8 mouse cellular contexts compared by ENCODE assay signal in genomic region chr7:44839171-44839490, GRCm38 (mm10). TPM values are rescaled to one million over a fixed set of nuclear protein-coding genes. Genes with fewer than 3 reads are reported as not detected.
DNase-seq lines count a peak whose midpoint lies in the region; ATAC-seq lines count a peak whose summit lies in the region.

No protein-coding gene starts in this region.

- no peaks in the 10 kb centered on the region for H3K9me3 ChIP-seq in heart, embryonic 13.5 days
- no peaks in the 10 kb centered on the region for H3K9me3 ChIP-seq in hindbrain, embryonic 13.5 days
- H3K9me3 ChIP-seq in midbrain, embryonic 11.5 days (ENCODE audit: control insufficient read depth, low read length), result no peaks in the 10 kb centered on the region

- H3K9ac ChIP-seq in heart, embryonic 13.5 days, result peak overlapping the region; percentile 77
- H3K9ac ChIP-seq in hindbrain, embryonic 13.5 days, result peak overlapping the region; percentile 69
- H3K9ac ChIP-seq in midbrain, embryonic 11.5 days (ENCODE audit: low read length), result peak overlapping the region; percentile 44; the same call in 1 of the 2 replicates

- H3K36me3 ChIP-seq in heart, embryonic 13.5 days, result peaks cover 39% of the 10 kb centered on the region
- peaks cover 39% of the 10 kb centered on the region for H3K36me3 ChIP-seq in hindbrain, embryonic 13.5 days
- peaks cover 7% of the 10 kb centered on the region for H3K36me3 ChIP-seq in midbrain, embryonic 11.5 days (ENCODE audit: control insufficient read depth, insufficient read depth, low read length)

- no peak for ATAC-seq in heart, embryonic 13.5 days (ENCODE audit: extremely low read depth, insufficient number of reproducible peaks, low FRiP score, low TSS enrichment)
- ATAC-seq in activated CD4-positive, CD25-positive, alpha-beta regulatory T cell, adult 4 months, result peak; percentile 34
- ATAC-seq in hindbrain, embryonic 13.5 days (ENCODE audit: low FRiP score), result no peak
- ATAC-seq in midbrain, embryonic 11.5 days (ENCODE audit: low FRiP score), result no peak
- ATAC-seq in cerebellum, adult (ENCODE audit: insufficient number of reproducible peaks, low FRiP score, low TSS enrichment), result no peak

- peak overlapping the region; percentile 47 for H3K4me3 ChIP-seq in heart, embryonic 13.5 days
- peak overlapping the region; percentile 36 for H3K4me3 ChIP-seq in hindbrain, embryonic 13.5 days
- peak overlapping the region; percentile 16; the same call in 1 of the 2 replicates for H3K4me3 ChIP-seq in midbrain, embryonic 11.5 days (ENCODE audit: low read depth, low read length)

- no peak for DNase-seq in heart, postnatal 25 days (ENCODE audit: low spot score)
- DNase-seq in midbrain, embryonic 11.5 days (ENCODE audit: low spot score, missing footprints), result peak; percentile 89
- no peak for DNase-seq in B cell, adult 2 months
- no peak for DNase-seq in thymus, postnatal 25 days

- H3K4me2 ChIP-seq in heart, embryonic 13.5 days, result peak overlapping the region; percentile 74
- peak overlapping the region; percentile 59 for H3K4me2 ChIP-seq in hindbrain, embryonic 13.5 days
- H3K4me2 ChIP-seq in midbrain, embryonic 11.5 days, result peak overlapping the region; percentile 47

- peaks cover 23% of the 10 kb centered on the region for H3K4me1 ChIP-seq in heart, embryonic 13.5 days
- peaks cover 19% of the 10 kb centered on the region for H3K4me1 ChIP-seq in hindbrain, embryonic 13.5 days (replicated peaks)
- H3K4me1 ChIP-seq in midbrain, embryonic 11.5 days (ENCODE audit: control insufficient read depth, insufficient read depth, low read length), result peaks cover 9% of the 10 kb centered on the region

- peaks cover 35% of the 10 kb centered on the region for H3K27me3 ChIP-seq in heart, embryonic 13.5 days (replicated peaks)
- peaks cover 46% of the 10 kb centered on the region for H3K27me3 ChIP-seq in hindbrain, embryonic 13.5 days
- H3K27me3 ChIP-seq in midbrain, embryonic 11.5 days (ENCODE audit: control insufficient read depth, insufficient read depth, low read length), result peaks cover 20% of the 10 kb centered on the region

- WGBS in heart, embryonic 13.5 days, result 32% methylated on average over 11 of the region's 11 CpGs
- 36% methylated on average over 11 of the region's 11 CpGs for WGBS in hindbrain, embryonic 13.5 days
- WGBS in midbrain, embryonic 11.5 days, result 30% methylated on average over 11 of the region's 11 CpGs

- H3K27ac ChIP-seq in heart, embryonic 13.5 days (replicated peaks), result no peak overlapping the region
- no peak overlapping the region for H3K27ac ChIP-seq in hindbrain, embryonic 13.5 days
- no peak overlapping the region for H3K27ac ChIP-seq in midbrain, embryonic 11.5 days (ENCODE audit: low read depth, low read length)

- intact Hi-C loops in heart, postnatal 25 days (cut with DNase I), result no loop called here

RNA-seq across cellular contexts. Expression of gene Akt1s1, which starts 9.7 kb away (rescaled TPM):
- polyA plus RNA-seq in heart, embryonic 13.5 days (2015; fragmentation: Nextera tagmentation; extraction: Ambion mirVana), result 96.5 and 101 TPM in 2 replicates
- total RNA-seq in heart, postnatal 25 days (2021), result 10 to 100 TPM; 61.8 to 75.9 TPM
- polyA plus RNA-seq in activated CD4-positive, CD25-positive, alpha-beta regulatory T cell, adult 4 months (2017; shearing (Covaris generic)), result 1 to 10 TPM; 3.0 to 4.7 TPM
- 86.8 and 93.7 TPM in 2 replicates for polyA plus RNA-seq in hindbrain, embryonic 13.5 days (2015; fragmentation: Nextera tagmentation; extraction: Ambion mirVana)
- polyA plus RNA-seq in midbrain, embryonic 11.5 days (2014; fragmentation: Nextera tagmentation; extraction: Ambion mirVana), result 31.8 and 34.3 TPM in 2 replicates

RNA-seq across cellular contexts. Expression of gene Tbc1d17, which starts 9.7 kb away (rescaled TPM):
- 56.1 and 57.0 TPM in 2 replicates for polyA plus RNA-seq in heart, embryonic 13.5 days (2015; fragmentation: Nextera tagmentation; extraction: Ambion mirVana)
- 10 to 100 TPM; 44.3 to 47.0 TPM for total RNA-seq in heart, postnatal 25 days (2021)
- 10 to 100 TPM; 41.0 to 63.7 TPM for polyA plus RNA-seq in activated CD4-positive, CD25-positive, alpha-beta regulatory T cell, adult 4 months (2017; shearing (Covaris generic))
- 108 and 112 TPM in 2 replicates for polyA plus RNA-seq in hindbrain, embryonic 13.5 days (2015; fragmentation: Nextera tagmentation; extraction: Ambion mirVana)
- 63.4 and 69.4 TPM in 2 replicates for polyA plus RNA-seq in midbrain, embryonic 11.5 days (2014; fragmentation: Nextera tagmentation; extraction: Ambion mirVana)

RNA-seq across cellular contexts. Expression of gene Pnkp, which starts 17.8 kb away (rescaled TPM):
- 24.0 and 24.3 TPM in 2 replicates for polyA plus RNA-seq in heart, embryonic 13.5 days (2015; fragmentation: Nextera tagmentation; extraction: Ambion mirVana)
- 10 to 100 TPM; 16.0 to 16.6 TPM for total RNA-seq in heart, postnatal 25 days (2021)
- polyA plus RNA-seq in activated CD4-positive, CD25-positive, alpha-beta regulatory T cell, adult 4 months (2017; shearing (Covaris generic)), result 10 to 100 TPM; 41.4 to 48.8 TPM
- polyA plus RNA-seq in hindbrain, embryonic 13.5 days (2015; fragmentation: Nextera tagmentation; extraction: Ambion mirVana), result 34.1 and 35.8 TPM in 2 replicates
- polyA plus RNA-seq in midbrain, embryonic 11.5 days (2014; fragmentation: Nextera tagmentation; extraction: Ambion mirVana), result 26.1 and 28.6 TPM in 2 replicates

RNA-seq across cellular contexts. Expression of gene Atf5, which starts 22.7 kb away (rescaled TPM):
- polyA plus RNA-seq in heart, embryonic 13.5 days (2015; fragmentation: Nextera tagmentation; extraction: Ambion mirVana), result 2.4 and 2.7 TPM in 2 replicates
- 10 to 100 TPM; 63.7 to 64.5 TPM for total RNA-seq in heart, postnatal 25 days (2021)
- polyA plus RNA-seq in activated CD4-positive, CD25-positive, alpha-beta regulatory T cell, adult 4 months (2017; shearing (Covaris generic)), result 1 to 10 TPM in 1 of 2 experiments, not detected in 1; 1.1 TPM
- polyA plus RNA-seq in hindbrain, embryonic 13.5 days (2015; fragmentation: Nextera tagmentation; extraction: Ambion mirVana), result 3.5 and 4.2 TPM in 2 replicates
- polyA plus RNA-seq in midbrain, embryonic 11.5 days (2014; fragmentation: Nextera tagmentation; extraction: Ambion mirVana), result 2.8 and 3.3 TPM in 2 replicates

RNA-seq across cellular contexts. Expression of gene Il4i1, which starts 22.9 kb away (rescaled TPM):
- 0.51 and 0.70 TPM in 2 replicates for polyA plus RNA-seq in heart, embryonic 13.5 days (2015; fragmentation: Nextera tagmentation; extraction: Ambion mirVana)
- 1 to 10 TPM in 1 of 2 experiments, under 1 TPM in 1; 0.62 to 2.2 TPM for total RNA-seq in heart, postnatal 25 days (2021)
- 1 to 10 TPM; 2.0 to 4.1 TPM for polyA plus RNA-seq in activated CD4-positive, CD25-positive, alpha-beta regulatory T cell, adult 4 months (2017; shearing (Covaris generic))
- 1.6 and 1.7 TPM in 2 replicates for polyA plus RNA-seq in hindbrain, embryonic 13.5 days (2015; fragmentation: Nextera tagmentation; extraction: Ambion mirVana)
- polyA plus RNA-seq in midbrain, embryonic 11.5 days (2014; fragmentation: Nextera tagmentation; extraction: Ambion mirVana), result 0.84 and 1.2 TPM in 2 replicates
